Mouse (Mus musculus): ENCODE measurements at regions not wholly inside any gene's neighbourhood (a gene's known extent, or its start where the extent isn't known, plus 50 kb on each side); places are given as distances from the start of the nearest gene placed in this dataset.

- no peak for TF ChIP-seq EP300 (IDR thresholded peaks at IDR 0.05; ENCODE audit: low read depth)
- TF ChIP-seq CTCF (IDR thresholded peaks at IDR 0.05; ENCODE audit: low read depth), result no peak
- Histone ChIP-seq H3K4me2 (ENCODE audit: low read depth) (no peak overlapping the region), H3K9ac (replicated peaks) (no peak overlapping the region), H3K27ac (no peak overlapping the region), H3K9me3 (ENCODE audit: control insufficient read depth, low read length) (no peaks in the 10 kb centered on the region), H3K4me1 (replicated peaks; ENCODE audit: control insufficient read depth in 2 of 2, insufficient read depth in 2 of 2, low read length in 1 of 2) (no peaks in the 10 kb centered on the region), H3K4me3 (ENCODE audit: insufficient read depth in 1 of 2, low read depth in 2 of 2, low read length in 2 of 2) (no peak overlapping the region), H3K27me3 (ENCODE audit: control insufficient read depth, insufficient read depth, low read length) (no peaks in the 10 kb centered on the region), H3K36me3 (replicated peaks; ENCODE audit: control insufficient read depth, insufficient read depth, low read depth) (no peaks in the 10 kb centered on the region)
- WGBS (ENCODE audit: insufficient replicate concordance), result 53% methylated on average over 6 of the region's 6 CpGs
- ATAC-seq (ENCODE audit: insufficient read depth), result no peak
- no peak for DNase-seq (ENCODE audit: low read depth in 3 of 3, low spot score in 3 of 3)
Measured at GRCm38 (mm10) chr7:123857539-123857938, 125.1 kb upstream of the Hs3st4 start.

GRCm38 (mm10) chr7:123861706-123862105, 121.0 kb upstream of the Hs3st4 start:
- WGBS (ENCODE audit: insufficient replicate concordance), result 49% methylated on average over 2 of the region's 2 CpGs
- Histone ChIP-seq H3K9ac (replicated peaks) (no peak overlapping the region), H3K4me3 (ENCODE audit: insufficient read depth in 1 of 2, low read depth in 2 of 2, low read length in 2 of 2) (no peak overlapping the region), H3K4me2 (ENCODE audit: low read depth) (no peak overlapping the region), H3K36me3 (replicated peaks; ENCODE audit: control insufficient read depth, insufficient read depth, low read depth) (no peaks in the 10 kb centered on the region), H3K27ac (no peak overlapping the region), H3K27me3 (ENCODE audit: control insufficient read depth, insufficient read depth, low read length) (no peaks in the 10 kb centered on the region), H3K9me3 (ENCODE audit: control insufficient read depth, low read length) (no peaks in the 10 kb centered on the region), H3K4me1 (replicated peaks; ENCODE audit: control insufficient read depth in 2 of 2, insufficient read depth in 2 of 2, low read length in 1 of 2) (no peaks in the 10 kb centered on the region)
- TF ChIP-seq EP300 (IDR thresholded peaks at IDR 0.05; ENCODE audit: low read depth) (no peak), CTCF (IDR thresholded peaks at IDR 0.05; ENCODE audit: low read depth) (no peak)
- DNase-seq (ENCODE audit: low read depth in 3 of 3, low spot score in 3 of 3) (no peak), ATAC-seq (ENCODE audit: insufficient read depth) (no peak)

GRCm38 (mm10) chr7:123896759-123897444, 85.8 kb upstream of the Hs3st4 start:
- no peak for ATAC-seq (ENCODE audit: insufficient read depth)
- no peaks in the 10 kb centered on the region for H3K27me3 ChIP-seq (ENCODE audit: control insufficient read depth, insufficient read depth, low read length)
- WGBS (ENCODE audit: insufficient replicate concordance), result 58% methylated on average over 4 of the region's 4 CpGs

GRCm38 (mm10) chr7:123907946-123908840, 74.5 kb upstream of the Hs3st4 start:
- TF ChIP-seq EP300 (IDR thresholded peaks at IDR 0.05; ENCODE audit: low read depth) (no peak), CTCF (IDR thresholded peaks at IDR 0.05; ENCODE audit: low read depth) (no peak)

More at GRCm38 (mm10) chr7:123896759-123897444, 85.8 kb upstream of the Hs3st4 start:
- TF ChIP-seq EP300 (IDR thresholded peaks at IDR 0.05; ENCODE audit: low read depth) (no peak), CTCF (IDR thresholded peaks at IDR 0.05; ENCODE audit: low read depth) (no peak)
- Histone ChIP-seq H3K9me3 (ENCODE audit: control insufficient read depth, low read length) (no peaks in the 10 kb centered on the region), H3K4me1 (replicated peaks; ENCODE audit: control insufficient read depth in 2 of 2, insufficient read depth in 2 of 2, low read length in 1 of 2) (no peaks in the 10 kb centered on the region), H3K4me3 (ENCODE audit: insufficient read depth in 1 of 2, low read depth in 2 of 2, low read length in 2 of 2) (no peak overlapping the region), H3K27ac (no peak overlapping the region), H3K9ac (replicated peaks) (no peak overlapping the region), H3K36me3 (replicated peaks; ENCODE audit: control insufficient read depth, insufficient read depth, low read depth) (no peaks in the 10 kb centered on the region), H3K4me2 (ENCODE audit: low read depth) (no peak overlapping the region)
- no peak for DNase-seq (ENCODE audit: low read depth in 3 of 3, low spot score in 3 of 3)

GRCm38 (mm10) chr7:123921461-123921860, 61.2 kb upstream of the Hs3st4 start:
- Histone ChIP-seq H3K36me3 (replicated peaks; ENCODE audit: control insufficient read depth, insufficient read depth, low read depth) (no peaks in the 10 kb centered on the region), H3K27ac (no peak overlapping the region), H3K4me3 (ENCODE audit: insufficient read depth in 1 of 2, low read depth in 2 of 2, low read length in 2 of 2) (no peak overlapping the region), H3K4me2 (ENCODE audit: low read depth) (no peak overlapping the region), H3K27me3 (ENCODE audit: control insufficient read depth, insufficient read depth, low read length) (no peaks in the 10 kb centered on the region), H3K9ac (replicated peaks) (no peak overlapping the region), H3K9me3 (ENCODE audit: control insufficient read depth, low read length) (no peaks in the 10 kb centered on the region), H3K4me1 (replicated peaks; ENCODE audit: control insufficient read depth in 2 of 2, insufficient read depth in 2 of 2, low read length in 1 of 2) (no peaks in the 10 kb centered on the region)
- TF ChIP-seq CTCF (IDR thresholded peaks at IDR 0.05; ENCODE audit: low read depth) (no peak), EP300 (IDR thresholded peaks at IDR 0.05; ENCODE audit: low read depth) (no peak)
- 56% methylated on average over 2 of the region's 2 CpGs for WGBS (ENCODE audit: insufficient replicate concordance)
- ATAC-seq (ENCODE audit: insufficient read depth), result no peak
- no peak for DNase-seq (ENCODE audit: low read depth in 3 of 3, low spot score in 3 of 3)

More at GRCm38 (mm10) chr7:123907946-123908840, 74.5 kb upstream of the Hs3st4 start:
- H3K9me3 ChIP-seq (ENCODE audit: control insufficient read depth, low read length), result no peaks in the 10 kb centered on the region
- H3K4me1 ChIP-seq (replicated peaks; ENCODE audit: control insufficient read depth in 2 of 2, insufficient read depth in 2 of 2, low read length in 1 of 2), result no peaks in the 10 kb centered on the region
- no peak for DNase-seq (ENCODE audit: low read depth in 3 of 3, low spot score in 3 of 3)
- H3K27ac ChIP-seq, result no peak overlapping the region
- no peaks in the 10 kb centered on the region for H3K27me3 ChIP-seq (ENCODE audit: control insufficient read depth, insufficient read depth, low read length)
- H3K36me3 ChIP-seq (replicated peaks; ENCODE audit: control insufficient read depth, insufficient read depth, low read depth), result no peaks in the 10 kb centered on the region
- no peak for ATAC-seq (ENCODE audit: insufficient read depth)
- H3K9ac ChIP-seq (replicated peaks), result no peak overlapping the region
- no peak overlapping the region for H3K4me3 ChIP-seq (ENCODE audit: insufficient read depth in 1 of 2, low read depth in 2 of 2, low read length in 2 of 2)
- H3K4me2 ChIP-seq (ENCODE audit: low read depth), result no peak overlapping the region
- 67% methylated on average over 6 of the region's 6 CpGs for WGBS (ENCODE audit: insufficient replicate concordance)

Data from liver, embryonic 14.5 days (tissue).